Mouse (Mus musculus) urinary bladder, postnatal 0 days (tissue): ENCODE measurements around the gene Cd22. TPM values are rescaled to one million over a fixed set of nuclear protein-coding genes. Genes with fewer than 3 reads are reported as not detected.

Experiments used
- polyA plus RNA-seq: library from polyadenylated mRNA; unstranded; fragments of >200 nt; fragmentation: Nextera tagmentation; extraction: Ambion mirVana; gene quantifications from 2 replicates; pipeline ENCODE4 v1.2.1, GENCODE M21; 2015

Cd22 gene
- 0.11 TPM in 1 of 2 replicates, not detected in the other for polyA plus RNA-seq

DNA sequence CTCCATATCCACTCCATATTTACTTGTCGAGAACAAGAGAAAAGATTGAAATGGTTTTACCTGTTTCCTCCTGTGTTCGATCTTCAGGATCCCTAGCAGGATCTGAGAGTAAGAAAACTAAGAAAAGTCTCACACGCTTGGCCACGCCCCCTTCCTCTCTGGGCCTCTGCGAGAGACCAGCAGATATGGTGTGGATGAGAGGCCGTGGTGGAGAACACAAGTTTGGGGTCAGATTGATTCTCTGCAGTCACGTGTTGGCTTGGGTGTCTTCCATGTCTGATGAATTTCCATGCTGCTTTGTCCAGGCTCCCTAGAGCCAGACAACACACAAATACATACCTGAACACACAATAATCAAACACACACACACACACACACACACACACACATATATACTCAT, at the start of gene Cd22:
TSS of gene Cd22 (minus strand) at position 167 of the 400 bp plus-strand sequence.

DNA sequence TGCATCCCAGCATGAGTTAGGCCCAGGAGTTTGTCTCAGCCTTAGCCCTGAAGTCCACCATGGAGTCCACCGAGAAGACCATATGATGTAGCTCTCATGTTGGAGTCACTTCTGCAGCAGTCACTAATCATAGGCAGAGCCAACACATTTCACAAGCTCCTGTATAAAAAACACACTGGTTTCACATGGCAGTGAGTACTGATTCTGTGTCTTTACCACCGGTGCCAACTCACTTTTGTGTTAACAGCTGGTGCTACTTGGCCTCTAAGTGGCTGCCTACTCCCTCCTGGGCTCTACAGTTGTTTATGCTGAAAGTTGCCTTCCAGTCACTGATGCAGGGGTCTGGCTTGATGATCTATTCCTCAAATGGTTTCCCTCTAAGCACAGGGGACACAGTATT, 44.4 kb upstream of the Cd22 start, which contains the start of gene Hamp2:
TSS of gene Hamp2 (minus strand) at position 101 of the 400 bp plus-strand sequence.

GRCm38 (mm10) chr7:30914732-30915131, 34.6 kb upstream of the Cd22 start, which contains the start of gene Mag:
Gene Mag, minus strand, starts transcription at chr7:30914873.

DNA sequence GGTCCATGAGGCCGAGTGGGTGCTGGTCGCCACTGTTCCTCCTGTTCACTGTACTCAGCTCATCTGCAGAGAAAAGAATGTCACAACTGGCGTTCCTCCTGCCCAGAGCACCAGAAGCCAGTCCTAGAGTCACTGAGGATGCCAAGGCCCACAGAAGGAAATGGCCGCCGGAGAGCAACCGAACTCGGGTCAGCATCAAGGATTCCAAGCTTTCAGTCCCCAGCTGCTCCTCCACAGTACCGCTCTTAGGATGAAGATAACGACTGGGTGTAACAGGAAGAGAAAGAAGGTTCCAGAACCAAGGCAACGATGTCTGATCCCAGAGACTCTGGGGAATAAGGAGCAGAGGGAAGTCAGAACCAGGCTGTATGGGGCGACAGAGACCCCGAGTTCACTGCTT, 18.7 kb downstream of the Cd22 start, which contains the start of gene Ffar1:
TSS of gene Ffar1 (minus strand) at position 101 of the 400 bp plus-strand sequence.

GRCm38 (mm10) chr7:30856078-30856477, 24.1 kb downstream of the Cd22 start, which contains the start of gene Ffar3:
Gene Ffar3, minus strand, starts transcription at chr7:30856178.

DNA sequence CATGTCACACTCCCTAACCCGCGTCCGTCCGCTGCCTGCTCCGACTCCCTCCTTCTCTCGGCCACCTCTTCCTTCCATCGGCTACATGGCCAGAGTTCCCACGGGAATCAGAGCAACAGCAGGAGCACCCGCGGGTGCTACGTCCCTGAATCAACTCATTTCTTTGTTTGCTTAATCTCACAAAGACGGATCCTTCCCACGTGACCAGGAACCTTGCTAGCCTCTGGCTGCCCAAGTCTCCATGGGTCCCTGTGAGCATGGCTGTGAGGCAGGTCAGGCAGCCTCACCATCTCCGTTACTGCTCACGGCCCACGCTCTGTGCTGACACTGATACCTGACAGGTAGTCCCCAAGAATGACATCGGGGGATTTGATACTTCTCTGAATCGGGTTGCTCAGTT, 56.5 kb downstream of the Cd22 start, which contains the start of gene Ffar2:
TSS of gene Ffar2 (minus strand) at position 101 of the 400 bp plus-strand sequence.

Other genes starting within 250 kb of the Cd22 start
- gene Etv2, start 244.5 kb downstream of the Cd22 start, polyA plus RNA-seq = not detected in 2 replicates
- gene Rbm42, start 230.0 kb downstream of the Cd22 start, polyA plus RNA-seq = 87.7 and 91.8 TPM in 2 replicates
- gene Haus5, start 215.3 kb downstream of the Cd22 start, polyA plus RNA-seq = 10.3 and 11.1 TPM in 2 replicates
- gene Pmis2, start 208.7 kb downstream of the Cd22 start, polyA plus RNA-seq = not detected in 2 replicates
- gene 2200002J24Rik, start 181.4 kb downstream of the Cd22 start, polyA plus RNA-seq = 0.39 TPM in 1 of 2 replicates, not detected in the other
- gene Atp4a, start 168.1 kb downstream of the Cd22 start, polyA plus RNA-seq = 0.13 and 0.69 TPM in 2 replicates
- 155 and 184 TPM in 2 replicates for gene Tmem147, start 150.8 kb downstream of the Cd22 start, polyA plus RNA-seq
- gene Gapdhs, start 136.7 kb downstream of the Cd22 start, polyA plus RNA-seq = 0.12 TPM in 1 of 2 replicates, not detected in the other
- 13.6 and 17.0 TPM in 2 replicates for gene Sbsn, start 128.9 kb downstream of the Cd22 start, polyA plus RNA-seq
- gene Dmkn, start 116.6 kb downstream of the Cd22 start, polyA plus RNA-seq = 97.2 and 160 TPM in 2 replicates
- gene Krtdap, start 92.4 kb downstream of the Cd22 start, polyA plus RNA-seq = 135 and 161 TPM in 2 replicates
- gene Ffar2, start 56.6 kb downstream of the Cd22 start, polyA plus RNA-seq = not detected in 2 replicates
- gene Ffar3, start 24.2 kb downstream of the Cd22 start, polyA plus RNA-seq = not detected in 2 replicates
- not detected in 2 replicates for gene Ffar1, start 18.8 kb downstream of the Cd22 start, polyA plus RNA-seq
- gene Mag, start 34.5 kb upstream of the Cd22 start, polyA plus RNA-seq = 0.31 and 0.47 TPM in 2 replicates
- gene Hamp2, start 44.3 kb upstream of the Cd22 start, polyA plus RNA-seq = not detected in 2 replicates
- gene Hamp, start 63.7 kb upstream of the Cd22 start, polyA plus RNA-seq = not detected in 2 replicates
- 10.2 and 11.0 TPM in 2 replicates for gene Usf2, start 76.5 kb upstream of the Cd22 start, polyA plus RNA-seq
- gene Lsr, start 93.1 kb upstream of the Cd22 start, polyA plus RNA-seq = 43.7 and 44.9 TPM in 2 replicates
- 4.2 and 4.5 TPM in 2 replicates for gene Fam187b, start 93.4 kb upstream of the Cd22 start, polyA plus RNA-seq
- 78.3 and 150 TPM in 2 replicates for gene Fxyd5, start 162.1 kb upstream of the Cd22 start, polyA plus RNA-seq
- 2.0 and 2.2 TPM in 2 replicates for gene Fxyd7, start 171.1 kb upstream of the Cd22 start, polyA plus RNA-seq
- 610 and 619 TPM in 2 replicates for gene Fxyd1, start 176.9 kb upstream of the Cd22 start, polyA plus RNA-seq
- 0.72 and 1.1 TPM in 2 replicates for gene Lgi4, start 179.0 kb upstream of the Cd22 start, polyA plus RNA-seq
- 300 and 316 TPM in 2 replicates for gene Fxyd3, start 196.4 kb upstream of the Cd22 start, polyA plus RNA-seq
- 0.76 and 1.3 TPM in 2 replicates for gene Hpn, start 234.9 kb upstream of the Cd22 start, polyA plus RNA-seq
- gene Scn1b, start 246.7 kb upstream of the Cd22 start, polyA plus RNA-seq = 9.4 and 10.4 TPM in 2 replicates